Mouse (Mus musculus): Measurements from ENCODE around the gene Ireb2. TPM values are rescaled to one million over a fixed set of nuclear protein-coding genes. Genes with fewer than 3 reads are reported as not detected.

Gene Ireb2
- polyA plus RNA-seq, 1 experiment from 2014 or later = 19.2 TPM

DNA sequence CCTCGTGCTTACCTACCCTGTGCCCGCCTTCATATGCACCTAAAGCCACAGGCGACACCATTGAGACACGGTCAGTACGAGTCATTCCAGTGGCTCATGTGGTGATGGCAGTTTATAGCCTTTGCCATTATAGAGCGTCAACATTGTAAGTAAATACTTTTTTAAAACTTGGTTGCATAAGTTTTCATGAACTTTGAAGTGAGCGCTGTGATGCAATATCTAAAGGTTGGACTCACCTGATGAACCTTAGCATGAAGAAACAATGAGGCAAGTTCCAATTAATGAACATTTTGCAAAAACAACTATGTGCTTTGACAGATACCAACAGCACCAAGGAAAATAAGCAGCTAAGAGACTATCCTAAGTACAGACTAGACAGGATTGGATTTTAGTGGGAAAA lies 3.1 kb upstream of the Ireb2 start:
- Histone ChIP-seq H3K27ac (ENCODE audit: low read length) (no peak overlapping the region), H3K4me2 (ENCODE audit: low read depth, low read length) (no peak overlapping the region), H3K9ac (ENCODE audit: low read length) (no peak overlapping the region), H3K36me3 (ENCODE audit: control insufficient read depth, insufficient read depth) (peaks cover under 1% of the 10 kb centered on the region), H3K9me3 (replicated peaks; ENCODE audit: control insufficient read depth, low read length) (no peaks in the 10 kb centered on the region), H3K4me1 (ENCODE audit: control insufficient read depth, insufficient read depth, low read length) (peaks cover 10% of the 10 kb centered on the region), H3K4me3 (ENCODE audit: low read length) (no peak overlapping the region), H3K27me3 (ENCODE audit: control insufficient read depth, insufficient read depth, low read length) (no peaks in the 10 kb centered on the region)
- no peak for ATAC-seq (replicated peaks; ENCODE audit: extremely low read depth, insufficient read depth, low FRiP score)
- 85% methylated on average over 7 of the region's 7 CpGs for WGBS

DNA sequence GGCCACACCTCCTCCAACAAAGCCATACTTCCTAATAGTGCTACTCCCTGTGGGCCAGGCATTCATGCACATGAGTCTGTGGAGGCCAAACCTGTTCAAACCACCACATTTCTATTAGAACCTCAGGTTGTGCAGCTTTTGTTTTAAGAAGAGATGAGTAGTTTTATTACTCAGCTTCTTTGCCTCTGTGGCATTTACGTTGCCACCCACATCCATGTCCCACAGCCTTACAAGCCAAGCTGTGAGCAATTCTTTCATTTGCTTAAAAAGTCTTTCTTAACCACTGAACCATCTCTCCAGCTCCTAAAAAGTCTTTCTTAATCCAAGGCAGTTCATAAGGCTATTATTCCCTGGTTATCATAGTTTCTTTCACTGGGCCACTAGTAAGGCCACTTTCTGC lies 15.2 kb downstream of the Ireb2 start:
- WGBS = 95% methylated on average over 1 of the region's 1 CpGs
- no peak overlapping the region for H3K27ac ChIP-seq (ENCODE audit: low read length)
- no peak overlapping the region for H3K4me3 ChIP-seq (ENCODE audit: low read length)
- H3K9ac ChIP-seq (ENCODE audit: low read length) = no peak overlapping the region
- peaks cover 22% of the 10 kb centered on the region for H3K36me3 ChIP-seq (ENCODE audit: control insufficient read depth, insufficient read depth)
- no peak for ATAC-seq (replicated peaks; ENCODE audit: extremely low read depth, insufficient read depth, low FRiP score)
- no peak overlapping the region for H3K4me2 ChIP-seq (ENCODE audit: low read depth, low read length)
- no peaks in the 10 kb centered on the region for H3K27me3 ChIP-seq (ENCODE audit: control insufficient read depth, insufficient read depth, low read length)
- H3K4me1 ChIP-seq (ENCODE audit: control insufficient read depth, insufficient read depth, low read length) = no peaks in the 10 kb centered on the region
- no peaks in the 10 kb centered on the region for H3K9me3 ChIP-seq (replicated peaks; ENCODE audit: control insufficient read depth, low read length)

DNA sequence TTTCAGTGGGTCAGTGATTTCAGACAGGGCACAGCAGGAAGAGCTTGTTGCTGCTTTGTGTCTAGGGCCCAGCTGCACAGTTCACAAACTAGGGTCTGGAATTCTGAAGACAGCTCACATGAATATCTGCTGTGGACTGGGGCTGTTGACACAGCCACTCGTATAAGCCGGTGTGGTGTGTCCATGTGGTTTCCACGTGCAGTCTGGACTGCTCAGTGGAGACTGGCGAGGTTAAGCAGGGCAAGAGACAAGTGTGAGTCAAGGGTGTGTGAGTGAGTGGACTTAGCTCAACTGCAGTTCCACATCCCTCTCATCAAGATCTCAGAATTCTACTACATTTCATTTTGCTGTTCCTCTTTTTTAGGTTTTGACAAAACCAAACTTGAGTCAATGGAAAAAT lies 28.5 kb downstream of the Ireb2 start:
- Histone ChIP-seq H3K4me3 (ENCODE audit: low read length) (no peak overlapping the region), H3K36me3 (ENCODE audit: control insufficient read depth, insufficient read depth) (peaks cover 36% of the 10 kb centered on the region)
- WGBS = 63% methylated on average over 4 of the region's 4 CpGs

DNA sequence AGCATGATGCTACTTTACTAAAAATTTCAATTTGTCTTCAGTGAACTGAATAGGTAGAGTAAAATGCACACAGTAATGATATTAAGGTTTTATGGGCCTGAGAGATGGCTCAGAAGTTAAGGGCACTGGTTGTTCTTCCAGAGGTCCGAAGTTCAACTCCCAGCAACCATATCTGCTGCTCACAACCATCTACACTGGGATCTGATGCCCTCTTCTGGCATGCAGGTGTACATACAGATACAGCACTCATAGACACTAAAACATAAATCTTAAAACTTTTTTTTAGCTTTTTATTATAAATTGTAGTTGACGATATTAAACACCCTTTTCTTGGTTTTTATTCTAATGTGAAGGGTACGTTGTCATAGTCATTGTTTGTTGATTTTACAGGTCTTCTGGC lies 33.5 kb downstream of the Ireb2 start:
- Histone ChIP-seq H3K4me2 (ENCODE audit: low read depth, low read length) (no peak overlapping the region), H3K9ac (ENCODE audit: low read length) (no peak overlapping the region), H3K27ac (ENCODE audit: low read length) (no peak overlapping the region), H3K27me3 (ENCODE audit: control insufficient read depth, insufficient read depth, low read length) (no peaks in the 10 kb centered on the region), H3K4me1 (ENCODE audit: control insufficient read depth, insufficient read depth, low read length) (no peaks in the 10 kb centered on the region), H3K4me3 (ENCODE audit: low read length) (no peak overlapping the region), H3K36me3 (ENCODE audit: control insufficient read depth, insufficient read depth) (peaks cover 46% of the 10 kb centered on the region), H3K9me3 (replicated peaks; ENCODE audit: control insufficient read depth, low read length) (no peaks in the 10 kb centered on the region)
- ATAC-seq (replicated peaks; ENCODE audit: extremely low read depth, insufficient read depth, low FRiP score) = no peak
- 84% methylated on average over 3 of the region's 3 CpGs for WGBS

More for the DNA sequence above, 28.5 kb downstream of the Ireb2 start:
- no peaks in the 10 kb centered on the region for H3K27me3 ChIP-seq (ENCODE audit: control insufficient read depth, insufficient read depth, low read length)
- no peaks in the 10 kb centered on the region for H3K4me1 ChIP-seq (ENCODE audit: control insufficient read depth, insufficient read depth, low read length)
- no peak overlapping the region for H3K9ac ChIP-seq (ENCODE audit: low read length)
- no peaks in the 10 kb centered on the region for H3K9me3 ChIP-seq (replicated peaks; ENCODE audit: control insufficient read depth, low read length)
- ATAC-seq (replicated peaks; ENCODE audit: extremely low read depth, insufficient read depth, low FRiP score) = no peak
- no peak overlapping the region for H3K4me2 ChIP-seq (ENCODE audit: low read depth, low read length)
- no peak overlapping the region for H3K27ac ChIP-seq (ENCODE audit: low read length)

DNA sequence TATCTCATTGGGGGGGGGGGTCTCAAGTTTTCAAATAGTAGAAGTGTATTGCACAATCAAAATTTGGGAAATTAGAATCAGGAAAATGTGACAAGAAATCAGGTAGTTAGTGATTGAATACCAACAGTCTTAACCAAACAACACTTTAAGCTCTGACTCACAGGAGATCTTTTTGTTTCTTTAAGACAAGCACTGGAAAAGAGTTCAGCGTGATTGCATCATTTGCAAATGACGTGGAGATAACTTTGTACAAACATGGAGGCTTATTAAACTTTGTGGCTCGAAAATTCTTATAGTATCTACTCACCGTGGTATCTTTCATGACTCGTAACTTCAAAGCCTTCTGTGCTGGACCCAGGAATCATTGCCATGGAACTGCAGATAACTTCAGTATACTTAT lies 45.9 kb downstream of the Ireb2 start:
- Histone ChIP-seq H3K4me3 (ENCODE audit: low read length) (no peak overlapping the region), H3K36me3 (ENCODE audit: control insufficient read depth, insufficient read depth) (peaks cover 33% of the 10 kb centered on the region), H3K9me3 (replicated peaks; ENCODE audit: control insufficient read depth, low read length) (no peaks in the 10 kb centered on the region), H3K4me2 (ENCODE audit: low read depth, low read length) (no peak overlapping the region), H3K4me1 (ENCODE audit: control insufficient read depth, insufficient read depth, low read length) (no peaks in the 10 kb centered on the region), H3K9ac (ENCODE audit: low read length) (no peak overlapping the region), H3K27me3 (ENCODE audit: control insufficient read depth, insufficient read depth, low read length) (no peaks in the 10 kb centered on the region), H3K27ac (ENCODE audit: low read length) (no peak overlapping the region)
- no peak for ATAC-seq (replicated peaks; ENCODE audit: extremely low read depth, insufficient read depth, low FRiP score)
- 76% methylated on average over 5 of the region's 5 CpGs for WGBS

DNA sequence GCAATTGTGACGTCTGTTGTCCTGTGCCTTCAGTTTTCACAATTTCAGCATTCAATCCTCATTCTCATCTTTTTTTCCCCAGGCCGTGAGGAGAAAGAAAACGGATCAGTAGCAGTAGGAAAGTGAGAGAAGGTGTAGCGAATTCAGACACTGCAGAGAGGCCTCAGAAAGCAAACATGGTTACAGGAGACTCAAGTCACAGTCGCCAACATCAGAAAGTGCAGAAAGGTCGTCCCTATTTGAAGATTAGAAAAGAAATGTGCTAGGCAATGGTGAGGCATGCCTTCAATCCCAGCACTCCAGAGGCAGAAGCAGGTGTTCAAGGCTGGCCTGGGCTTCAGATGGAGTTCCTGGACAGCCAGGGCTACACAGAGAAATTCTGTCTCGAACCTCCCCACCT lies 52.0 kb downstream of the Ireb2 start:
- 62% methylated on average over 7 of the region's 7 CpGs for WGBS
- H3K36me3 ChIP-seq (ENCODE audit: control insufficient read depth, insufficient read depth) = peaks cover 3% of the 10 kb centered on the region; the same call in 1 of the 2 replicates
- no peak for ATAC-seq (replicated peaks; ENCODE audit: extremely low read depth, insufficient read depth, low FRiP score)
- H3K4me3 ChIP-seq (ENCODE audit: low read length) = no peak overlapping the region
- H3K9ac ChIP-seq (ENCODE audit: low read length) = no peak overlapping the region
- H3K4me2 ChIP-seq (ENCODE audit: low read depth, low read length) = no peak overlapping the region
- no peak overlapping the region for H3K27ac ChIP-seq (ENCODE audit: low read length)
- H3K9me3 ChIP-seq (replicated peaks; ENCODE audit: control insufficient read depth, low read length) = no peaks in the 10 kb centered on the region
- no peaks in the 10 kb centered on the region for H3K27me3 ChIP-seq (ENCODE audit: control insufficient read depth, insufficient read depth, low read length)
- peaks cover 3% of the 10 kb centered on the region; the same call in 1 of the 2 replicates for H3K4me1 ChIP-seq (ENCODE audit: control insufficient read depth, insufficient read depth, low read length)

DNA sequence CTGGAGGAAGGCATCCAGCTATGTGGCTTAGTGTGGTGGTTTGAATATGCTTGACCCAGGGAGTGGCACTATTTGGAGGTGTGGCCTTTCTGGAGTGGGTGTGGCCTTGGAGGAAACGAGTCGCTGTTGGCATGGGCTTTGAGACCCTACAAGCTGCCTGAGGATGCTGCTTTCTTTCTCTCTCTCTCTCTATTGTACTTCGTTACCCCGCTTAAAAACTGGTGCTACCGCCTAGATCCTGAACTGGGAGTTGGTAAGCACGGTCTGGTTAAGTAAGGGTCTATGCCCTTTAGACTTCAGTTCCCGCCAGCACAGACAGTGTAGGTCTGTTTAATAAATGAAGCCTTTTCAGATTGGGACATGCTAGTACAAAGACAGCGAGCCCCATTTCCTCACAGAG lies 52.8 kb downstream of the Ireb2 start:
- H3K4me3 ChIP-seq (ENCODE audit: low read length) = peak overlapping the region; percentile 72; the same call in 1 of the 2 replicates
- ATAC-seq (replicated peaks; ENCODE audit: extremely low read depth, insufficient read depth, low FRiP score) = no peak

DNA sequence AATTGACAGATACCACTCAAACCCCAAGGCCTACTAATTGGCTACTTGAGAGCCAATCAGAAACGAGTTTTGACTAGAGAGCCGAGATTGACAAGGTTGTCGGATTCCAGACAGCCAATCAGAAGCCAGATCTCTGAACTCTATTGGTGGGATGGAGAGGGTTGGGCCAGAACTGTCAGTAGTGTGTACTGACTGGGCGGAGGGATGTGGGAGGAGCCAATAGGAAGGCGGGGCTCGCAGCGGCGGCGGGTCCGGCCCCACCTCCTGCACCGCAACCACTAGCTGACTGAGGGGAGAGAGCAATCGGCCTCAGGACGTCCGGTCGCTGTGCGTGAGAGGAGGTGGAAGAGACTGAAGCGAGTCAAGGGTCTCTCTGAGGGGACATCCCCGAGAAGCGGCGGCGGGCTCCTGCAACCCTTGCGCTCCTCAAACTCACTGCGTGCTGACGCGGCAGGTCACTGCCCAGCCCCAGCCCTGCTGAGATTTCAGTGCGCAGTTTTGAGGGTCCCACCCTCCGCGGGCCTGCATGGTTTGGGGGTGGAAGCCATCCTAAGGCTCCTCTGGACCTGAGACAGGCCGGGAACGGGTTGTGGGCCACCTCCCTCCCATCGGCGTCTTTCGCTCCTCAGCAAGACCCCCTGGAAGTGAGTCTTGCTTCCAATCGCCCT lies 53.6 kb downstream of the Ireb2 start, which contains the start of gene Hykk:
TSS of gene Hykk (plus strand) at position 274 of the 668 bp plus-strand sequence.
- peak within 1 kb of the TSS; percentile 76 for H3K4me2 ChIP-seq (ENCODE audit: low read depth, low read length)
- H3K4me1 ChIP-seq (ENCODE audit: control insufficient read depth, insufficient read depth, low read length) = peaks cover 3% of the 10 kb centered on the region; the same call in 1 of the 2 replicates
- H3K27me3 ChIP-seq (ENCODE audit: control insufficient read depth, insufficient read depth, low read length) = no peaks in the 10 kb centered on the region
- peak within 1 kb of the TSS; percentile 79 for H3K9ac ChIP-seq (ENCODE audit: low read length)
- no peaks in the 10 kb centered on the region for H3K9me3 ChIP-seq (replicated peaks; ENCODE audit: control insufficient read depth, low read length)
- peak within 1 kb of the TSS; percentile 72 for H3K4me3 ChIP-seq (ENCODE audit: low read length)
- under 1% methylated on average over 34 of the region's 34 CpGs for WGBS
- ATAC-seq (replicated peaks; ENCODE audit: extremely low read depth, insufficient read depth, low FRiP score) = peak; percentile 98
- H3K36me3 ChIP-seq (ENCODE audit: control insufficient read depth, insufficient read depth) = peaks cover 2% of the 10 kb centered on the region; the same call in 1 of the 2 replicates
- H3K27ac ChIP-seq (ENCODE audit: low read length) = peak within 1 kb of the TSS; percentile 38

More for the DNA sequence above, 52.8 kb downstream of the Ireb2 start:
- WGBS = 66% methylated on average over 8 of the region's 8 CpGs
- peak overlapping the region; percentile 76 for H3K4me2 ChIP-seq (ENCODE audit: low read depth, low read length)
- peaks cover 3% of the 10 kb centered on the region; the same call in 1 of the 2 replicates for H3K4me1 ChIP-seq (ENCODE audit: control insufficient read depth, insufficient read depth, low read length)
- H3K27ac ChIP-seq (ENCODE audit: low read length) = no peak overlapping the region
- H3K36me3 ChIP-seq (ENCODE audit: control insufficient read depth, insufficient read depth) = peaks cover 3% of the 10 kb centered on the region; the same call in 1 of the 2 replicates
- H3K9ac ChIP-seq (ENCODE audit: low read length) = no peak overlapping the region
- no peaks in the 10 kb centered on the region for H3K27me3 ChIP-seq (ENCODE audit: control insufficient read depth, insufficient read depth, low read length)
- no peaks in the 10 kb centered on the region for H3K9me3 ChIP-seq (replicated peaks; ENCODE audit: control insufficient read depth, low read length)

DNA sequence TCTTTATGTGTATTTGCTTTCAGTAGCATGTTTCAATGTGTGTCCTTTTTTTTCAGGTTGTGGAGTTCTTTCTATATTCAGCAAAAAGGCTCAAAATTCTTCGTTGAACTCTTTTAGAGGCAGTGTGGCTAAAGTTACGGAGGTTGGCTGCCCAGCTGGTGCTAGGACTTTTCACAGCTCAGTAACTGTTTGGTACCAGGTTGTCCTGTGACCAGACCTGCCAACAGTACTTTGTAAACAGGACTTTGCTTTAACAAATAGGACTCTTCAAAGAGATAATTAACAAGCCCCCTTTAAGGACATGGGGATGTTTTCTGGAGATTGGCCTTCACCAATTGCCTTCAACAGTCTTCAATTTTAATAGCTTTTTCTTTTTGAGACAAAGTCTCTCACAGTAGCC lies 54.6 kb downstream of the Ireb2 start:
- no peak overlapping the region for H3K4me2 ChIP-seq (ENCODE audit: low read depth, low read length)
- H3K9me3 ChIP-seq (replicated peaks; ENCODE audit: control insufficient read depth, low read length) = no peaks in the 10 kb centered on the region
- H3K4me1 ChIP-seq (ENCODE audit: control insufficient read depth, insufficient read depth, low read length) = peaks cover 3% of the 10 kb centered on the region; the same call in 1 of the 2 replicates
- ATAC-seq (replicated peaks; ENCODE audit: extremely low read depth, insufficient read depth, low FRiP score) = no peak
- H3K4me3 ChIP-seq (ENCODE audit: low read length) = no peak overlapping the region
- H3K27ac ChIP-seq (ENCODE audit: low read length) = no peak overlapping the region
- no peaks in the 10 kb centered on the region for H3K27me3 ChIP-seq (ENCODE audit: control insufficient read depth, insufficient read depth, low read length)
- WGBS = 72% methylated on average over 2 of the region's 2 CpGs
- peaks cover 8% of the 10 kb centered on the region for H3K36me3 ChIP-seq (ENCODE audit: control insufficient read depth, insufficient read depth)
- no peak overlapping the region for H3K9ac ChIP-seq (ENCODE audit: low read length)
